Mouse (Mus musculus): ENCODE data around the gene Aff4.
A peak's percentile ranks its signal among the peaks of the same experiment; 100 is the strongest.

The Aff4 gene

DNA sequence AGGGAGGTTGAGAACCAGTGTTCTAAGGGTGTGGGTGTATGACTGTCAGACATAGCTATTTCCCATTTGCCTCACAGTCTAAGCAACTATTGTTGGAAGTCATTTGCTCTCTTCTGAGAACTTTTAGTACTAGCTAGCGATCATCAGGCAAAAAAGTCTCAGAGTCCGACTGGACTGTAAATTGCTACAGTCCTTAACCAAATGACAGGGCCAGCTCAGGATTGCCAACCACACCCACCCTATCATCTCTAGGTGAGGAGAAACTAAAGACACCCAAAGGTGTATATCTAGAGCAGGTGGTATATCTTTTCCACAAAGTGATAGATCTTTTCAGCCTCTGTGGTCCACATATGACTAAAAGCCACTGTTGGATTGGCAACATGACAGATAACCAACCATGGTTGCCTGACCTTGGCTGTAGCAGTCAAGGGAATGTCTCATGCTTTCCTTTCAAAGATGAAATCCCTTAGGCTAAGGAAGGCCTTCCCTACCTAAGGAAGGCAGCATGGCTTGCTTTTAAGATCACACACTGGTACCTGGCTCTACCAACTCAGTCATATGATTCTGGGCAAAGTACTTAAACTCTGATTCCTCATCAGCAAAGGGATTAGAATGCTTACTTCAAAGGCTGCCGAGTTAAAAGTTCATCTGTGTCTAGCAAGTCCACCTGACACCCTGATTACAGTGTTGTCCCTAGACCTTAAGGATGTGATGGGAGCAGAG, 77.5 kb downstream of the Aff4 start:
- DNase-seq (ENCODE audit: low spot score in 2 of 2), result no peak

DNA sequence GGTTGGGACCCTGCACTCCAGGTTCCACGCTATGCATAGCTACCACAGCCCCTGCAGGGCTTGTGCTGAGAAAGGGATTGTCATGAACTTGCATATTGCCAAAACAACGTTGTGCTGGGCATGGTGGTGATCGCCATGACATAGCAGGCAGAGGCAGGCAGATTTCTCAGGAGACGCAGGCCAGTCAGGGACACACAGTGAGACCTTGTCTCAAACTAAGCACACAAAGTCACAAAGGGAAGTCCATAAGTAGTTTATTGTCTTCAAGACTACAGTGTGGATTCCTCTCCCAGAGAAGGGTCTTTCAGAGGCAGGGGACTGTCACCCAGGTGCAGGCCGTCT, 78.1 kb downstream of the Aff4 start:
- no peak for DNase-seq (ENCODE audit: low spot score in 2 of 2)

DNA sequence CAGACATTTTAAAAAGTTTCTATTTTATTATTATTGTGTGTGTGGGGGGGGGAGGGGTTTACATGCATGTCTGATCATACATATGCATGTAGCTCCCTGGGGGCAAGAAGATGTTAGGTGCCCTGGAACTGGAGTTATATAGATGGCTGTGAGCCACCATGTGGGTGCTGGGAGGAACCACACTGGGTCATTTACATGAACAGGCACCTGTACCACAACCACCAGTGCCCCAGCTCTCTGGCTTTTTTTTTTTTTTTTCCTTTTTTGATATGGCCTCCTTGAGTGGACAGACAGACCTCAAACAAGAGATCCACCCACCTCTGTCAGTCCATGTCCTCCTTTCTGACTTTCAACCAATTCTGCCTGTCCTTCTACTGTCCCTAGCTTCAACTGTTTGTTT, 78.5 kb downstream of the Aff4 start:
- DNase-seq (ENCODE audit: low spot score in 2 of 2), result no peak

DNA sequence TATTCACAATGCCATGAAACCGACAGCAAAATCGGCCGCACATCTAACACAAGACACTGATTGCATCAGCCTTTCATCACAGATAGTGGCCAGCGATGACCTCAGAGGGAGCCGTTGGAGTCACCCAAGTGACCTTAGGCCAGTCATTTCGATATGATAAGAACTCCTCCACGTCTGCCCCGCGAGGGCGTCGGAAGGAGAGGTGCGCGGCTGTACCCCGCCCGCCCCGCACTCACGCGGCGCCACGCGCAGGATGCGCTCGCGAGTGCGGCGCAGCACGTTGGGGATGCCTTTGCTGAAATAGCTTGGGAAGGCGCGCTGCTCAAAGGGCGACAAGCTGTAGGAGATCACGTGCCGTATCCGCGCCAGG, 79.7 kb downstream of the Aff4 start:
- peak in 1 of 2 experiments; percentile 67 for DNase-seq (ENCODE audit: low spot score in 2 of 2)

DNA sequence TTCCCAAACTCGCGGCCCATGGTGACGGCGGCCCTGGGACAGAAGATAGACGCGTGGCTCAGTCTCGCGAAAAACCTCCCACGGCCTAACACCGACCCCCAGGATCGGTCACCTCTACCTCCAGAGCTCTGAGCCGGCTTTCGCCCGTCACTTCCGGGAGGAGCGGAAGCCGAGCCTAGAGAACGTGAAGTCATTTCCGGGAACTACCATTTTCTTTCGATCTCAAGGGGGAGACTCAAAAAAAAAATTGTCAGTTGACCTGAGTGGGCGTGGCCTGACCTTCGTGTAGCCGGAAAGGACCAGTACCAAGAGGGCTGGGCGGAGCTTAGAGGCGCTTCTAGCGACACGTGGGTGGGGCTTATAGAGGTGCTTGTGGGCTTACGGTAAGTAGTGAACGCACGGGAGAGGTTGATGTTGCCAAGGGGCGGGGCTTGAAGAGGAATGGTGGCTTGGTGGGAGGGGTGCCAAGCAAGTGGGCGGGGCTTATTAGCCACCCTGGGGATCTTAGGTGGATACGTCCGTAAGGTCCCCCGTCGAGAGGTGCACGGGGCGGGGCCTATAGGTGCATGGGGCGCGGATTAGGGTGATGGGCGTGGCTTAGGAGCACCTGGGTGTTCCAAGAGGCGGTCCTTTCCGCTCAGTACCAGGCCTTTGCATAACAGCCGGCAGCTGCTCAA, 80.2 kb downstream of the Aff4 start, which contains the start of the genes Uqcrq and Gdf9:
Uqcrq (minus strand) TSS at position 162 of the 677 bp plus-strand sequence.
Gdf9 (plus strand) TSS at position 354 of the 677 bp plus-strand sequence.
- peak; percentile 99 for DNase-seq (ENCODE audit: low spot score in 2 of 2)

DNA sequence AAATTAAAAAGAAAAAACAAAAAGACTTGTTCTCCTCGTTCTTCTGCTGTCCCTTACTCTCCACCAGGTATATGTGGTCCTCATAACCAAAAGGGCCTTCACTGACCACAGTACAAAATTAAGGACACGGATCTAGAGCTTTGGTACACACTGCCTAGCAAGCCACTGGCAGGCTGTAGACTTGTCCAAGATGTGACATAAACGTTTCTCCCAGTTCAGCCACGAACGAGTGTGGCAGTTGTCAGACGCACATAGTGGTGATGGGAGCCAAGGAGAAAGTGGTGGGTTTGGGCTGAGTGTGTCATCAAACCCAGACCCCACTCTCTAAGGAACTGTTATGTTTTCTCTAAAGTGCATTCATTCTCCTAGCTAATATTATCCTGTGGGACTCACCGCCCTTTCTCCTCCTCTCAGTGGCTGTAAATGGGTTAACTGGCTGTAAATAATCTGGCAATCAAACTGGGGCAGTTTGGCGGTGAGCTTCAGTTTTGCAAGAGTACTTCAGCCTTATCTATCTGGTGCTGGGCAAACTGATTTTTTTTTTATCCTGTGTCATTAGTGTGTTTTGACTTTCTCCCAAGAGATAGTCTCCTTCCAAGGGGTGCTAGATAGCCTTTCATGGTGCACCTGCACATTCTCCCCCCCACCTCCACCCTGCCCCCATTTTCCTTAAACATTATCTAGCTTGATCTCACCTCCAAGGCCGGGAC, 80.9 kb downstream of the Aff4 start:
- peak in 1 of 2 experiments; percentile 9 for DNase-seq (ENCODE audit: low spot score in 2 of 2)

DNA sequence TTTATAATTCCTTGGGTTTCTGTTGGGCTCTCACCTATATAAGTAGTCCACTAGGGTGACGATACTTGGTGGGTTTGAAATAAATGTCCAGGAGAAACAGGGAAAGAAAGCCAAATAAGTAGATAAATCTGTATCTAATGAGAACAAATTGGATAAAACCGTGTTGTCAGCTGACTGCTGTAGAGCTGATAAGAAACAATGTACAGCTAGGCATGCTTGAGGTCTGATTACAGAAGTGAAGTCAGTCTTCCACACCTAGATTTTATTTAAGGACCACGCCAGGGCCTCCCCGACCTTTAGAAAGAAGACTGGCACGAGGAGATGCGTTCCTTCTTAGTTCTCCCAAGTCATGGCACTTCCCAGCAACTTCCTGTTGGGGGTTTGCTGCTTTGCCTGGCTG, 82.4 kb downstream of the Aff4 start:
- DNase-seq (ENCODE audit: low spot score in 2 of 2), result no peak

DNA sequence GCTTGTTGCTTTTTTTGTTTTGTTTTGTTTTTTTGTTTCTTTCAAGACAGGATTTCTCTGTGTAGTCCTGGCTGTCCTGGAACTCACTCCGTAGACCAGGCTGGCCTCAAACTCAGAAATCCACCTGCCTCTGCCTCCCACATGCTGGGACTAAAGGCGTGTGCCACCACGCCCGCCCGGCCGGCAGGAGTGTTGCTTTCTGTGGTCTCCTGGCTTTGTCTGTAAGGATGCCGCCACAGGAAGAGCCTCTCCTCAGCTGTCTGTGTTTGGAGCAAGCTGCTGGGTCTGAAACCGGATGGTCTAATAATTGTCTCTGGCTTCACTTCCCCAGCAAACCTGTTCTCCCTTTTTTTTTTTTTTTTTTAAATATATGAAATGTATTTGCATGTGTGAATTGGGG, 84.9 kb downstream of the Aff4 start:
- no peak for DNase-seq (ENCODE audit: low spot score in 2 of 2)

DNA sequence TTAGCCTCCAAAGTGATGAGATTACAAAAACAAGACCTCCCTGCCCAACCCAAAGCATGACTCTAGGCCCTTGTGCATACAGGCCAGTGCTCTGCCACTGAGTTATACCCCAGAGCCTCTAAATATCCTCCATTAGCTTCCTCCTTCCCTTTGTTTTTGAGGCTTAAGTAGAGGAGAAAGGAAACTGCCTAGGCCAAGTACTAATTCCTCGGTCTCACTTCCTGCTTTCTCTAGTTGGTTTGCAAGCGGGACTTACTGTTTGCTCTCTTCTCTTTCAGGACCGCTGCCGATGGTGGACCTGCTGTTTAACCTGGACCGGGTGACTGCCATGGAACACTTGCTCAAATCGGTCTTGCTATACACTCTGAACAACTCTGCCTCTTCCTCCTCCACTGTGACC, 85.7 kb downstream of the Aff4 start:
- DNase-seq (ENCODE audit: low spot score in 2 of 2), result no peak

DNA sequence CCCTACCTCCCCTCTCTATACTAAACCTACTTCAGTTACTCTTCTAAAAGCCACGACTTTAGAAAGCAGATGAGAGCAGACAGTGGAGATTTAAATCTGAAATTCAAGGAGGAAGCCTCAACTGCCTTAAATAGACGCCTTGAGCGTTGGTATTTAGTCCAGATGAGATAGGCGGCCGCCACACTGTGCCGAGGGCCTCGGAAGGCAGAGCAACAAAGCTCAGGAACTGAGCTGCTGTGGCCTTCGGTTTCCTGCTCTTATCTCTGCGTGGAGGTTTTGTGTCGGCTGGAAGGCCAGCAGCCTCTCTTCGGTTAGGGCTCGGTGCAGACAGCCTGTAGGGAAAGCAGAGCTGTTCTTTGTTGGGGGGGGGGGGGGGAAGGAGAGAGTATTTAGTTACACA, 91.3 kb downstream of the Aff4 start:
- no peak for DNase-seq (ENCODE audit: low spot score in 2 of 2)

DNA sequence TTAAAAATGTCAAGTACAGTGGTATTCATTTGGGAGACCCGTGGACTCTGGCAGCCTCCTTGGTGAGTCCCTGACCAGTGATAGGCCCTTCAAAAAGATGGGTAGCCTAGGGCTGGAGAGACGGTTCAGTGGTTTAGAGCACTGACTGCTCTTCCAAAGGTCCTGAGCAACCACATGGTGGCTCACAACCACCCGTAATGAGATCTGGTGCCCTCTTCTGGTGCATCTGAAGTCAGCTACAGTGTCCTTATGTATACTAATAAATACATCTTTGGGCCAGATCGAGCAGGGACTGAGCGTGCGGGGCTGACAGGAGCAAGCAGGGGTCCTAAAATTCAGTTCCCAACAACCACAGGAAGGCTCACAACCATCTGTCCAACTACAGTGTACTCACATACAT, 93.2 kb downstream of the Aff4 start:
- DNase-seq (ENCODE audit: low spot score in 2 of 2), result peak; percentile 25 to 37

DNA sequence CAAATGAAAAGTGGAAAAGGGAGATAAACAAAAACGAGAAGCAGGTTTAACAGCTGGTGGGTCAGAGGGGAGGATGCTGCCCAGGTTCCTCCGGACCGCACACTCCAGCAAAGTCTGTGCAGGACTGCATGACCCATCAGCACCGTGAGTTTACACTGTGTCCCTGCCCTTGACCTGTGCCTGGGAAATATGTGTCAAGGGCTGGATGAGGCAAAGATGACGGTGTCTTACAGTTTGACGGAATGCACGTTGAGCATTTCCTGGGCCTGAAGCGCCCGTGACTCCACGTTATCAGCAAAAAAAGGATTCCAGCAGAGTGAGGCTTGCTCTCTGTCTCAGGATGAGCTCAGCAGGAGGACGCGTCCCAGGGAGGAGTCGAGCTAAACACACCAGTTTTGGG, 94.9 kb downstream of the Aff4 start:
- DNase-seq (ENCODE audit: low spot score in 2 of 2), result no peak

DNA sequence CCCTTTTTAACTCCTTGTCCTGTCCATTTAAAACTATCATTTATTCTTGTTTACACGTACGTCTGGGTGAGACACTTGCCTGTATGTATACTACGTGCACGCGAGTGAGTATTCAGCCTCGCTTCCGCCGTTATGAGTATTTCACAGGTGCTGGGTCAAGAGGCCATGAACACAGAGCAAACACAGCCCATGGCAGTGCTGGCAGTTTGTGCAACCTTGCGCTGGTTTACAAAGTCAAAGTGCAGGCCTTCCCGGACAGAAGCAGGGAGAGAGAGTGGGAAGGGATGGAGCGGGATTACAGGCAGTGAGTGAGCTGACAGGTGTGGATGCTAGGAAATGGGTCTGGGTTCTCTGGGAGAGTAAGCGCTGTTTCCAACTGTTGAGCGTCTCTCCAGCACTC, 95.5 kb downstream of the Aff4 start:
- DNase-seq (ENCODE audit: low spot score in 2 of 2), result no peak

DNA sequence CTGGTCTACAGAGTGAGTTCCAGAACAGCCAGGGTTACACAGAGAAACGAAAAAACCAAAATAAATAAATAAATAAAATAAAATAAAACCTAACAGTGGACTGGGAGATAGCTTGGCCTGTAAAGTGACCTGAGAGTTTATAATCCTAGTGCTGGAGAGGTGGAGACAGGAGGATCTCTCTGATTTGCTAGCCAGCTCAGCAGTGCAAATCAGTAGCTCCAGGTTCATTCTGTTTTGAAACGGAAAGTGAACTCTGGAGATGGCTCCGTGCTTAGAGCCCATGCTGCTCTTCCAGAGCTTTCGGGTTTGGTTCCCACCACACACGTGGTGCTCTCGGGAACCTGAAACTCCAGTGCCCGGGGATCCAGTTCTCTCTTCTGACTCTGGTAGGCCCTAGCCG, 97.4 kb downstream of the Aff4 start:
- no peak for DNase-seq (ENCODE audit: low spot score in 2 of 2)

DNA sequence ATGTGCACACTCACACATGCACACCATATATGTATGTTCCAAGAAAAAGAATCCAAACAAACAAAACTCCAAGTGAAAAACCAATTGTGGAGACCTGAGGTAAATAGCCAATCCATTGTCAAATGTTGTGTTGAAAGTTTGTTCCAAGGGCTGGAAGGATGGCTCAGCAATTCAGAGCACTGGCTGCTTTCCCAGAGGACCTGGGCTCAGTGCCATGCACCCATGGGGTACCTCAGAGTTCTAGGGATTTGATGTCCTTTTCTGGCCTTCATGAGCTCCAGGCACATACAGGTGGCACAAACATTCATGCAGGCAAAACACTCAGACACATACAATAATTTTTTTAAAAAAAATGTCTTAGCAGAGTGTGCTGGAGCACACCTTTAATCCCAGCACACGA, 97.9 kb downstream of the Aff4 start:
- no peak for DNase-seq (ENCODE audit: low spot score in 2 of 2)

DNA sequence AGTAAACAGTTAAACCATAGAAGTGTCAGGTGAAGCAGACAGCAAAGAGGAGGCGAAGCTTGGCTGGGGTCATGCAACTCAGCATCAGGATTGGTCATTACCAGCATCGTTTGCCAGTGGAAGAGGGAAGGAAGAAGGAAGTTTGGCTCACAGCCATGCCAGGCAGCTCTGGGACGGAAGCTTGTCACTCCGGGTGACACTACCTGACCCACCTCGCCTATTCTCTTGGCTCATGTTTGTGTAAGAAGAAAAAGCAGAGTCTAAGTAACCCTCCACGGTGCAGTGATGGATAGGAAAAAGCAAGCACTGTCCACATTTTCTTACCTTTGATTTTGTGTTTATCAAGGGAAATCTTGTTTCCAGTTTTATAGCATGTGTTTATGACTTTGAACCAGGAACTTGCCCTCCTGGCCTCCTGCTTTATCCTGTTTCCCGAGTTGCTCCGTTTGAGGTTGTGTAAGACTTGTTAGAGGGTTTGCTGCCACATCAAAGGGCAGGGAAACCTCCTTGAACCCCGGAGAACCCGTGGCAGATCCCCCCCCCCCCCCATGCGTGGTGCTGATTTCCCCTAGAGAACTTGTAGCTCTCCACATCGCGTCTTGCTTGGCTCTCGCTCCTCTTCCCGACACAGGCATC, 99.6 kb downstream of the Aff4 start:
- no peak for DNase-seq (ENCODE audit: low spot score in 2 of 2)

DNA sequence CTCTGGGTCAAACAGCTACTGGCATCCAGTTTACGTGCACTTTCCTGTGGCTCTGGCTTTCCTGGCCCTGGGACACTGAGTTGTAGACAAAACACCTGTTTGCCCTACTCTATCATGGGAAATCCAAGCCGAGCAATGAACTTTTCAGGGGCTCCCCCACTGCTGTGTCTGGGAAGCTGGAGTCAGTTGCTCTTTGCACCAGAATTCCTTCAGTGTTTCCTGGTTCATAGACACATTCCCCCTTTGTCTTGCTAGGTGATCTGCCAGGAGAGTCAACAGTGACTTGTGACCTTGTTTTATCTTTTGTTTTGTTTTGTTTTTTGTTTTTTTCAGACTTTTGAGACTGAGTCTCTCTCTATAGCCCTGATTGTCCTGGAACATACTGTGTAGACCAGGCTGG, 100.7 kb downstream of the Aff4 start:
- no peak for DNase-seq (ENCODE audit: low spot score in 2 of 2)

DNA sequence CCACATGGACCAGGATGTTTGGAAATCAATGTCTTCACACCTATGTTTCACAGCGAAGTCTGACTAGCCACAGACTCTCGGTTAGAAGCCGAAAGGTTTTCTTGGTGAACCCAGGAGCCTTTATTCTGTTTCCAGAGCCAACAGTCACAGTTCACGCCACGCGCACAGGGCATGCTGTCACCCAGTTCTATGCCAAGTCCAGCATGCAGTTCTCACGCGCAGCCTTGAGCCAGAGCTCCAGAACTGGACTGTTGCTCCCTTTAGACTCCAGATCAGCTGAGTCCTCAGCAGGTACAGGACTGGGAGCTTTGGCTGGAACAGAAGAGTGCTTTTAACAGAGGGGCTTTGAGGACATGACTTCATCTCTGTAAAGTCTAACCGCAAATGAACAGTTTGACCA, 101.8 kb downstream of the Aff4 start:
- no peak for DNase-seq (ENCODE audit: low spot score in 2 of 2)

DNA sequence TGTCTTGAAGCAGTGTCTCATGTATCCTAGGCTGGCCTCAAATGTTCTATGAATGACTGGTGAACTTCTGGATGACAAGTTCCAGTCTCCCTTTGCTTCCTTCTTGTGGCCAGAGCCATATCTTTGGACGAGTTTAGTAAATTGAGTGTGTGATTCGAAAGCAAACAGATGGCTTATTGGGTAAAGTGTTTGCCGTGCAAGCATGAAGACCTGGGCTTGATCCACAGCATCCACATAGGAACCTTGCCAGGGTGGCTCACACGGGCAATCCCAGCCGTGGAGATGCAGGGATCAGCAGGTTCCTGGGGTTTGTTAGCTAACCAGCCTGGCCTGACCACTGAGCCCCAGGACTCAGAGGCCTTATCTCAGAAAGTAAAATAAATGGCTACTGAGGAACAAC, 102.4 kb downstream of the Aff4 start:
- no peak for DNase-seq (ENCODE audit: low spot score in 2 of 2)

DNA sequence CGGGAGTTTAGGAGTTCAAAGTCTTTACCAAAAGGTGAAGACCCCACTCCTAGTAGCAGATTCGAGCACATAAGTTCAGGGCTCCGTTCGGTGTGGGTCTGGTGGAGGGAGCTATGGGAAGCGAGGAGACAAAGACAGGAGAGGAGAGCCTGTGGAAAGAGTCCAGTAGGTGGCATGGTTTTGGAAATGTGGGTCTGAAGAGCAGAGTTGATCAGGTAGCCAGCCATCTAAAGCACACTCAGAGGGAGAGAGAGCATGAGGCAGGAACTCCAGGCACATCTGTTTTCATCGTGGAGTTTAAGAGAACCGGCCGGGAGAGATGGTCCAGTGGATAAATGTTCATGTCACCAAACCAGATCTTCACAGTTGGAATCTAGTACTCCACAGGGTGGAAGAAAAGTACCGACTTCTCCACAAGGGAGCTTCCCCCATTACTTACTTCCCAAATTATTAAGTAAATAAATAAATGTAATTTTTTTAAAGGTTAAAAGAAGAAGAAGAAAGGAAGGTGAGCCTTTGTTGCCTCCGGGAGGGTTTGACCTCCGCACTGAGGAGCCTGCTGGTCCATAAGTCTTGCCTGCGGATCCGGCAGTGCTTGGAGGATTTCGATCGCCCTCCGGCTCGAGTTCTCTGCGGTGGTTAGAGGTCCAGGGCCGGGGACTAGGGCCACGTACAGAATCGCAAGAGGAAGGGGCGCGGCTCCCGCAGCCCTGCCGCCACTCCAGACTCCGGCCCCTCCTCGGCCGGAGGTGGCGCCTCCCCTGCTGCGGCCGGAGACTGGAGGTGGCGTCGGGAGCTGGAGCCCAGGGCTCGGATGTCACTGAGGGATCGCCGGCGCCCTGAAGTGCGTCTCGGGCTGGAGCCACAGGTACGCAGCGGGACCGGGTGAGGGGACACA, 106.1 kb downstream of the Aff4 start, which contains the start of the genes Gm10447 and Shroom1:
Gm10447 (minus strand) TSS at position 637 of the 898 bp plus-strand sequence.
Shroom1 (plus strand) TSS at position 732 of the 898 bp plus-strand sequence.
- no peak for DNase-seq (ENCODE audit: low spot score in 2 of 2)

DNA sequence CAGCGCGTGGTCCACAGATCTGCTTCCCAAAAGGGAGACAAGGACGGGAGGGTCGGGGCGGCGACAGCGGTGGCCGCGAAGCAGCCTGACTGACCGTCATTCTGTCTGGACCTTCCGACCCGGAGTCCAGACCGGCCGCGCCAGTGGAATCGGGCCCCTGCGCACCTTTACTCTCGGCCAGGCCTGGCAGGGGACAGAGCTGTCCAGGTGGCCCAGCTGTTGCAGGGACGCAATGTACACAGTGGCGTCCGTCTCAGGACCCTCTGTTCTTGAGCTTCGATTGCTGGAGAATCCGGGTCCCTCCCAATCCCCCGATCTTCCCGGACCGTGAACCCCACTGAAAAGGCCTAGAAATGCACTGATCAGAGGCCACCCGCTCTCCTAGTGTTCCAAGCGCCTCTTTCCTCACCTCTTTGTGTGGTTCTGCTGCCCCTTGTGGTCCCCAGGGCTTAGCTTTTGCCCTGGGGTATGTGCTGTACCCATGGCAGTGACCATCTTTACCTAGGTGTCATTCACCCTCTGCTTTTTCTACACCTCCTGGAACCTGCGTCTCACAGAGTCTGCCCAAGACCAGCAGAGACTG, 106.8 kb downstream of the Aff4 start:
- DNase-seq (ENCODE audit: low spot score in 2 of 2), result no peak
